Mouse (Mus musculus): Measurements from ENCODE around the gene Asgr1.

GRCm38 (mm10) chr11:70075581-70075980 is 21.7 kb downstream of the Asgr1 start:
- TF ChIP-seq CTCF (conservative IDR thresholded peaks at IDR 0.05; ENCODE audit: low read length) (no peak), NANOG (IDR thresholded peaks at IDR 0.05; ENCODE audit: borderline replicate concordance, low read length) (no peak), POU5F1 (IDR thresholded peaks at IDR 0.05; ENCODE audit: borderline replicate concordance, low read length) (no peak)
